Mouse (Mus musculus): ENCODE data around the gene Hdac9.

- no peak for TF ChIP-seq CTCF (IDR thresholded peaks at IDR 0.05; ENCODE audit: low read depth, low read length)
- no peak for TF ChIP-seq POLR2A (IDR thresholded peaks at IDR 0.05; ENCODE audit: extremely low read depth, insufficient read depth, low read length)
Observed at GRCm38 (mm10) chr12:34195155-34195828, 721.6 kb downstream of the Hdac9 start.

Data from liver, adult 2 months (tissue).